Mouse (Mus musculus): ENCODE measurements around the gene Tmem198. TPM values are rescaled to one million over a fixed set of nuclear protein-coding genes. Genes with fewer than 3 reads are reported as not detected.

Tmem198 gene
- total RNA-seq (2018; cell fraction: chromatin; rRNA removed) = under 1 TPM in 3 of 26 experiments, not detected in 23; 0.30 to 0.36 (median 0.33) TPM
- total RNA-seq (2018; cell fraction: cytosol; rRNA removed) = not detected
- under 1 TPM in 3 of 26 experiments, not detected in 23; 0.21 to 0.36 (median 0.23) TPM for total RNA-seq (2018; cell fraction: nucleus; rRNA removed)
- polyA plus RNA-seq (2018) = not detected in 3 replicates

DNA sequence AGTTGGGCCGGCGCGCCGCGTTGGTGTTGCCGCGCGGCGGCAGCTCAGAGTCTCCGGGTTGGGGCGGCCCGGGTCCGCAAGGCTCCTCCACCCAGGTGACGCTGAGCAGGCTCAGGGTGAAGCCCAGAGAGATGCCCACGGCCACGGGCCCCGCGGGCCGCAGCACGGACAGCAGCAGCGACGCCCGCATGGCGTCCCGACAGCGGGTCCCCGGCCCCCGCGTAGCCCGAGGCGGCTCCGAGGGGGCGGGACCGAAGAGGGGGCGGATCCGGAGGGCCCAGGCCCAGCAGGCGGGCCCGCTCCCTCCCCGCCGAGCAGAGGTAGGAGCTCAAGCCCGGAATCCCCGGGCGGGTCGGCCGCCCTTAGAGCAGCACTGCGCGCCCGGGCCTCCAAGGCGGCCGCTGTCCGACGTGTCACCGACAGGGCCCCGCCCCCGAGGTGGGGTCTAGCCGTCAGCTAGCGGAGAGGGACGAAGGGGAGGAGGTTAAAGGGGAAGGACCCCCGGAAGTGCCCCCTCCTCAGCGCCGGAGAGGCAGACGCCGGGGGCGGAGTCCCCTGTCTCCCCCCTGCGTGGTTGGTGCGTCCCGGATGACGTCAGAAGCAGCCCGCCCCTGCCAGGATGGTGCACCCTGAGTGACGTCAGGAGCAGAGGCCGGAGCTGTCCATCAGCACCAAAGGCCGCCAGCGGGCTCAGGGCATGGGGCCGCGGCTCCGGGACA lies at the start of gene Tmem198, which contains the start of gene Chpf:
Gene Tmem198 (plus strand): TSS at position 617 of the 719 bp plus-strand sequence.
Gene Chpf (minus strand): TSS at position 392 of the 719 bp plus-strand sequence.
- 1% methylated on average over 65 of the region's 76 CpGs for WGBS (ENCODE audit: missing documents)
- Histone ChIP-seq H3K4me3 (ENCODE audit: inconsistent target) (no peak within 1 kb of the TSS), H3K36me3 (ENCODE audit: inconsistent target) (no peaks in the 10 kb centered on the region), H3K79me2 (ENCODE audit: inconsistent target) (no peaks in the 10 kb centered on the region), H3K27ac (no peak within 1 kb of the TSS)

- Histone ChIP-seq H3K36me3 (ENCODE audit: inconsistent target) (peaks cover 16% of the 10 kb centered on the region; the same call in 1 of the 2 replicates), H3K4me3 (ENCODE audit: inconsistent target) (peak within 1 kb of the TSS; percentile 97), H3K27ac (peak within 1 kb of the TSS; percentile 48), H3K79me2 (ENCODE audit: inconsistent target) (no peaks in the 10 kb centered on the region)
- 7% methylated on average over 28 of the region's 28 CpGs for WGBS (ENCODE audit: missing documents)
Observed at GRCm38 (mm10) chr1:75435475-75436328, 43.6 kb upstream of the Tmem198 start, which contains the start of gene Gmppa. Gene Gmppa, plus strand, starts transcription at chr1:75435930.

DNA sequence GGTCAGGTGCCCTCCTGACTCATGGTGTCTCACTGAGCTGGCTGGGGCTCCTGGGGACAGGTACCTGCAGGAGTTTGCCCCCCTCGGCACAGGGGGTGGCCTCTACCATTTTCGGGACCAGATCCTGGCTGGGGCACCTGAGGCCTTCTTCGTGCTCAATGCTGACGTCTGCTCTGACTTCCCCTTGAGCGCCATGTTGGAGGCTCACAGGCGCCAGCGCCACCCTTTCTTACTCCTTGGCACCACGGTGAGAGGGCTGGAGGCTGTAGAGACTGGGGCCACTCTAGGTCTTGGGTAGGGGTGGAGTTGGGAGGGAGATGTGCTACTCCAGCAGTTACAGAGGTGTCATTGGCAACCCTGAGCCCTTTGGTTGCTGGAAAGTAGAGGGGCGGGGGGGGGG lies 40.5 kb upstream of the Tmem198 start:
- no peaks in the 10 kb centered on the region for H3K79me2 ChIP-seq (ENCODE audit: inconsistent target)
- peaks cover 38% of the 10 kb centered on the region; the same call in 1 of the 2 replicates for H3K36me3 ChIP-seq (ENCODE audit: inconsistent target)
- no peak overlapping the region for H3K27ac ChIP-seq
- H3K4me3 ChIP-seq (ENCODE audit: inconsistent target) = no peak overlapping the region
- WGBS (ENCODE audit: missing documents) = 93% methylated on average over 6 of the region's 9 CpGs

- WGBS (ENCODE audit: missing documents) = 99% methylated on average over 7 of the region's 7 CpGs
- H3K36me3 ChIP-seq (ENCODE audit: inconsistent target) = peaks cover 38% of the 10 kb centered on the region; the same call in 1 of the 2 replicates
- H3K79me2 ChIP-seq (ENCODE audit: inconsistent target) = no peaks in the 10 kb centered on the region
- H3K27ac ChIP-seq = no peak overlapping the region
- H3K4me3 ChIP-seq (ENCODE audit: inconsistent target) = no peak overlapping the region
Observed at GRCm38 (mm10) chr1:75440661-75441060, 38.7 kb upstream of the Tmem198 start.

DNA sequence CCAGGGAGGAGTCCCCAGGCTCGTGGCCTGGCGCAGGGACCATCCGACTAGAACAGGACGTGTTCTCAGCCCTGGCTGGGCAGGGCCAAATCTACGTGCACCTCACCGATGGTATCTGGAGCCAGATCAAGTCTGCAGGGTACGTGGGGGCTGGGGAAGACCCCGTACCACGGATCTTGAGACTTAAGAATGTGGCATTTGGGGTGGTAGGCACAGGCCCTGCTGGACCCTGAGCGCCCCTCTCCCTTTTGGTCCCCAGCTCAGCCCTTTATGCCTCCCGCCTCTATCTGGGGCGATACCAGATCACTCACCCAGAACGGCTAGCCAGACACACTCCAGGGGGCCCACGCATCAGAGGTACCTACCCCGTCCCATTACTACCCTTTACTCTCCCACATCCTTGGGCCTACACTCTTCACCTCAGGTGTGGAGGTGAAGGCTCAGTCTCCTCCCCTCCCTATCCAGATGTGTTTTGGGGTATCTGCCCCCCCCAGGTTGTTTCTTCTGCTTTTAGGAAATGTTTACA lies 37.8 kb upstream of the Tmem198 start:
- H3K79me2 ChIP-seq (ENCODE audit: inconsistent target) = no peaks in the 10 kb centered on the region
- no peak overlapping the region for H3K4me3 ChIP-seq (ENCODE audit: inconsistent target)
- H3K27ac ChIP-seq = no peak overlapping the region
- 96% methylated on average over 13 of the region's 15 CpGs for WGBS (ENCODE audit: missing documents)
- H3K36me3 ChIP-seq (ENCODE audit: inconsistent target) = peaks cover 38% of the 10 kb centered on the region; the same call in 1 of the 2 replicates

GRCm38 (mm10) chr1:75442171-75442570 lies 37.2 kb upstream of the Tmem198 start:
- no peak overlapping the region for H3K27ac ChIP-seq

DNA sequence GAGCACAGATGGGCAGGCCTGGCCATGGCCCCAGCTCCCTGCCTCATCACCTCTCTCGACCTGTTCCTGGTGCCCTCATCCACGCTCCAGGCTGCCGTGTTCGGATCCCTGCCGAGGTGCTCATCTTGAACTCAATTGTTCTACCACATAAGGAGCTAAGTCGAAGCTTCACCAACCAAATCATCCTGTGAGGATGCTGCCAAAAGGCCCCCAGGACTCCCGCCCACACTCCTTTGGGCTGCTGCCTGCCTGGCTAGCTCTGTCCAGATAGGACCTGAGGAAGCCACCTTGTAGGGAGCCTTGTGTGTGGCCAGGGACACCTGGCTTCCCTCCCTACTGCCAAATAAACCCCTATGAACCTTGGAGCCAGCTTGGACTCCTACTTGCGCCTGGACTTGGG lies 36.5 kb upstream of the Tmem198 start:
- no peak overlapping the region for H3K27ac ChIP-seq
- no peaks in the 10 kb centered on the region for H3K79me2 ChIP-seq (ENCODE audit: inconsistent target)
- WGBS (ENCODE audit: missing documents) = 96% methylated on average over 7 of the region's 8 CpGs
- peaks cover 38% of the 10 kb centered on the region; the same call in 1 of the 2 replicates for H3K36me3 ChIP-seq (ENCODE audit: inconsistent target)
- H3K4me3 ChIP-seq (ENCODE audit: inconsistent target) = no peak overlapping the region

More at GRCm38 (mm10) chr1:75442171-75442570, 37.2 kb upstream of the Tmem198 start:
- 93% methylated on average over 9 of the region's 9 CpGs for WGBS (ENCODE audit: missing documents)
- Histone ChIP-seq H3K36me3 (ENCODE audit: inconsistent target) (peaks cover 38% of the 10 kb centered on the region; the same call in 1 of the 2 replicates), H3K4me3 (ENCODE audit: inconsistent target) (no peak overlapping the region), H3K79me2 (ENCODE audit: inconsistent target) (no peaks in the 10 kb centered on the region)

DNA sequence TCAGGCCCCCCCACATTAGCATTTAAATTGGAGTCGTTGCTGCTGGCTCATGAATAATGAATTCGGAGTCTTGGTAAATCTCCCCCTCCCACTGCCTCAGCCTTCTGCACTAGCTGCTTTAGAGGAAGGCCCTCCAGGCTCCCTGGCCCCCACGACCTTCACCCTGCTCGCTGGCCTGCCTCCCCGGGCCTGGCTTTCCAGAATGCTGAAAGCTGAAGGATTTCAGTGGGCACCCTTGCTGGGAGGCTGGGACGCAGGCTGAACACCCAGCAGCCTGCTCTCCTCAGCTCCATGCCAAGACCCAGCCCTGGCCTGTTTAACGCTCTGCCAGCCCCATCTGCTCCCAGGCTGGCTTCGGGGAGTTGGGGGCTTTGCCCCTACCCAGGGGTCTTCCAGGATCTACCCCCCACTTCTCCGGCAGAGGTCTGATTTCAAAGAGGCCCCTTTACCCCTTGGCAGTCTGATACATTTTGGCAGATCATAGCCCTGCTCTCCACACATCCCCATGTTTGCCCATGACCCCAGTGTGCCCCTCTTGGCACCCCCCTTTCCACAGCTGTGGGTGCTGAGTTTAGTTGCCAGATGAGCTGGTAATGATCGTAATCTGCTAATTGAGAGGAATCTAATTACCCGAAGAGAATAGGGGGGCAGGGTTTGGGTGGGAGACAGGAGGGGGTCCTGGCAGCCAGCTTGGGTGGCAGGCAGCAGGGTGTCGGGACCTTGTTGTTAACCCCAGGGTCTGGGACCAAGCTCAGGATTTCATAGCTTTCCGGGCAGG lies 35.9 kb upstream of the Tmem198 start:
- 76% methylated on average over 13 of the region's 13 CpGs for WGBS (ENCODE audit: missing documents)
- Histone ChIP-seq H3K79me2 (ENCODE audit: inconsistent target) (no peaks in the 10 kb centered on the region), H3K36me3 (ENCODE audit: inconsistent target) (peaks cover 38% of the 10 kb centered on the region; the same call in 1 of the 2 replicates), H3K4me3 (ENCODE audit: inconsistent target) (no peak overlapping the region), H3K27ac (no peak overlapping the region)

- Histone ChIP-seq H3K27ac (no peak overlapping the region), H3K79me2 (ENCODE audit: inconsistent target) (no peaks in the 10 kb centered on the region), H3K36me3 (ENCODE audit: inconsistent target) (peaks cover 36% of the 10 kb centered on the region; the same call in 1 of the 2 replicates), H3K4me3 (ENCODE audit: inconsistent target) (no peak overlapping the region)
- WGBS (ENCODE audit: missing documents) = 69% methylated on average over 3 of the region's 3 CpGs
Observed at GRCm38 (mm10) chr1:75444208-75444607, 35.1 kb upstream of the Tmem198 start.

- WGBS (ENCODE audit: missing documents) = 19% methylated on average over 9 of the region's 9 CpGs
- Histone ChIP-seq H3K4me3 (ENCODE audit: inconsistent target) (no peak overlapping the region), H3K36me3 (ENCODE audit: inconsistent target) (peaks cover 26% of the 10 kb centered on the region; the same call in 1 of the 2 replicates), H3K79me2 (ENCODE audit: inconsistent target) (no peaks in the 10 kb centered on the region), H3K27ac (no peak overlapping the region)
Observed at GRCm38 (mm10) chr1:75445141-75445701, 34.1 kb upstream of the Tmem198 start.

- Histone ChIP-seq H3K4me3 (ENCODE audit: inconsistent target) (no peak overlapping the region), H3K36me3 (ENCODE audit: inconsistent target) (peaks cover 19% of the 10 kb centered on the region; the same call in 1 of the 2 replicates), H3K79me2 (ENCODE audit: inconsistent target) (no peaks in the 10 kb centered on the region), H3K27ac (no peak overlapping the region)
- WGBS (ENCODE audit: missing documents) = under 1% methylated on average over 20 of the region's 22 CpGs
Observed at GRCm38 (mm10) chr1:75445751-75446611, 33.4 kb upstream of the Tmem198 start.

- Histone ChIP-seq H3K79me2 (ENCODE audit: inconsistent target) (no peaks in the 10 kb centered on the region), H3K4me3 (ENCODE audit: inconsistent target) (no peak overlapping the region), H3K36me3 (ENCODE audit: inconsistent target) (peaks cover 12% of the 10 kb centered on the region; the same call in 1 of the 2 replicates), H3K27ac (no peak overlapping the region)
- WGBS (ENCODE audit: missing documents) = 3% methylated on average over 20 of the region's 20 CpGs
Observed at GRCm38 (mm10) chr1:75446656-75447055, 32.7 kb upstream of the Tmem198 start.
